Mouse (Mus musculus): Measurements from ENCODE around the gene Zfp683. TPM values are rescaled to one million over a fixed set of nuclear protein-coding genes. Genes with fewer than 3 reads are reported as not detected.

Zfp683 gene
- total and polyA plus RNA-seq, 3 experiments = 0.16 TPM; not detected in 2

- Histone ChIP-seq H3K79me2 (replicated peaks; ENCODE audit: control insufficient read depth, extremely low read depth, insufficient read depth, poor library complexity, severe bottlenecking) (no peaks in the 10 kb centered on the region), H3K36me3 (replicated peaks in 1 of 2; ENCODE audit: control insufficient read depth in 1 of 2, insufficient read depth in 1 of 2, low read length in 1 of 2) (no peaks in the 10 kb centered on the region), H3K27me3 (replicated peaks) (no peaks in the 10 kb centered on the region), H3K9ac (ENCODE audit: insufficient read depth, low read depth) (no peak overlapping the region), H3K9me3 (replicated peaks; ENCODE audit: low read length) (peaks cover 10% of the 10 kb centered on the region), H3K4me3 (replicated peaks in 1 of 3; ENCODE audit: low read depth in 2 of 3, low read length in 2 of 3, poor library complexity in 1 of 3) (no peak overlapping the region), H3K4me2 (ENCODE audit: insufficient read depth, low read depth, poor library complexity, severe bottlenecking) (no peak overlapping the region), H3K27ac (ENCODE audit: insufficient read depth, low read depth) (no peak overlapping the region), H3K4me1 (ENCODE audit: control insufficient read depth in 1 of 2, insufficient read depth in 2 of 2) (peaks cover 0 to 18% of the 10 kb centered on the region in 2 experiments; a peak in 2 of 4 replicates)
- peak; percentile 86 for DNase-seq (ENCODE audit: extremely low read depth)
- dilution Hi-C loops (cut with MboI; ENCODE audit: extremely low pct_ligation_motif_present, extremely low pct_unique_long_range_greater_than_20kb, low sequenced_read_pairs) (no loop called here), in situ Hi-C loops (cut with MboI; ENCODE audit: low pct_ligation_motif_present, low pct_unique_long_range_greater_than_20kb, low sequenced_read_pairs) (no loop called here)
- no peak for TF ChIP-seq E2F4 (IDR thresholded peaks at IDR 0.05; ENCODE audit: insufficient replicate concordance, low read depth, low read length)
- TF ChIP-seq RAD21 (IDR thresholded peaks at IDR 0.05; ENCODE audit: low read depth, low read length) = no peak
- no peak for TF ChIP-seq SMC3 (IDR thresholded peaks at IDR 0.05; ENCODE audit: low read depth, low read length)
- TF ChIP-seq JUND (conservative IDR thresholded peaks at IDR 0.05; ENCODE audit: low read depth, low read length) = no peak
- TF ChIP-seq ZC3H11A (IDR thresholded peaks at IDR 0.05; ENCODE audit: low read depth, low read length) = no peak
- peak; percentile 96 for TF ChIP-seq MEF2A (IDR thresholded peaks at IDR 0.05; ENCODE audit: borderline replicate concordance, low read depth, low read length)
- TF ChIP-seq ZNF384 (IDR thresholded peaks at IDR 0.05; ENCODE audit: low read depth, low read length) = no peak
- TF ChIP-seq TCF12 (IDR thresholded peaks at IDR 0.05; ENCODE audit: low read depth, low read length) = peak; percentile 78
- no peak for TF ChIP-seq KAT2A (IDR thresholded peaks at IDR 0.05; ENCODE audit: insufficient replicate concordance, low read length)
- no peak for TF ChIP-seq JUN (IDR thresholded peaks at IDR 0.05; ENCODE audit: insufficient read depth, low read depth, low read length)
- TF ChIP-seq USF2 (conservative IDR thresholded peaks at IDR 0.05; ENCODE audit: low read depth, low read length) = no peak
- no peak for TF ChIP-seq UBTF (IDR thresholded peaks at IDR 0.05; ENCODE audit: low read depth, low read length)
- no peak for TF ChIP-seq MAX (IDR thresholded peaks at IDR 0.05; ENCODE audit: low read length)
- TF ChIP-seq MAFK (IDR thresholded peaks at IDR 0.05; ENCODE audit: insufficient replicate concordance, low read length) = 0 out of 2 replicates have a peak, but pooled peaks have one; percentile 56
- no peak for TF ChIP-seq ZKSCAN1 (IDR thresholded peaks at IDR 0.05; ENCODE audit: borderline replicate concordance, low read depth, low read length)
- no peak for TF ChIP-seq POLR2AphosphoS2 (IDR thresholded peaks at IDR 0.05; ENCODE audit: low read depth, low read length)
- peak; percentile 47; the same call in 1 of the 2 replicates for TF ChIP-seq BHLHE40 (IDR thresholded peaks at IDR 0.05; ENCODE audit: low read depth, low read length)
- no peak for TF ChIP-seq SIN3A (IDR thresholded peaks at IDR 0.05; ENCODE audit: low read length)
- no peak for TF ChIP-seq MYC (IDR thresholded peaks at IDR 0.05; ENCODE audit: low read depth, low read length)
- no peak for TF ChIP-seq NRF1 (IDR thresholded peaks at IDR 0.05; ENCODE audit: low read depth, low read length)
- TF ChIP-seq POLR2A (IDR thresholded peaks at IDR 0.05; ENCODE audit: low read depth, low read length) = no peak
- TF ChIP-seq MXI1 (IDR thresholded peaks at IDR 0.05; ENCODE audit: low read depth, low read length) = no peak
- TF ChIP-seq EP300 (IDR thresholded peaks at IDR 0.05; ENCODE audit: low read length) = peak; percentile 71
- TF ChIP-seq HCFC1 (IDR thresholded peaks at IDR 0.05; ENCODE audit: low read depth, low read length) = no peak
- no peak for TF ChIP-seq USF1 (IDR thresholded peaks at IDR 0.05; ENCODE audit: low read depth, low read length)
- TF ChIP-seq RCOR1 (conservative IDR thresholded peaks at IDR 0.05; ENCODE audit: low read depth, low read length) = no peak
- no peak for TF ChIP-seq CTCF (conservative IDR thresholded peaks at IDR 0.05 in 1 of 2, IDR thresholded peaks at IDR 0.05 in 1 of 2; ENCODE audit: low read depth in 2 of 2, low read length in 2 of 2)
- no peak for TF ChIP-seq ZMIZ1 (IDR thresholded peaks at IDR 0.05; ENCODE audit: low read depth, low read length)
- TF ChIP-seq IRF4 (IDR thresholded peaks at IDR 0.05; ENCODE audit: low read depth, low read length) = peak; percentile 41; the same call in 1 of the 2 replicates
- TF ChIP-seq GABPA (IDR thresholded peaks at IDR 0.05; ENCODE audit: insufficient replicate concordance, low read depth, low read length) = no peak
- TF ChIP-seq NELFE (IDR thresholded peaks at IDR 0.05; ENCODE audit: low read depth, low read length) = no peak
- peak; percentile 73 for TF ChIP-seq ETS1 (conservative IDR thresholded peaks at IDR 0.05; ENCODE audit: low read depth, low read length)
- TF ChIP-seq ELF1 (IDR thresholded peaks at IDR 0.05; ENCODE audit: low read depth, low read length) = no peak
- TF ChIP-seq CHD2 (IDR thresholded peaks at IDR 0.05; ENCODE audit: low read length) = peak; percentile 56
- TF ChIP-seq PAX5 (IDR thresholded peaks at IDR 0.05; ENCODE audit: low read length) = no peak
- no peak for TF ChIP-seq TBP (conservative IDR thresholded peaks at IDR 0.05; ENCODE audit: low read depth, low read length)
- no peak for TF ChIP-seq CHD1 (IDR thresholded peaks at IDR 0.05; ENCODE audit: low read depth, low read length)
- TF ChIP-seq MAZ (IDR thresholded peaks at IDR 0.05; ENCODE audit: low read depth, low read length) = peak; percentile 87; the same call in 1 of the 2 replicates
Measured at GRCm38 (mm10) chr4:134043041-134043440, 10.6 kb upstream of the Zfp683 start.
